Mouse (Mus musculus) megakaryocyte, embryonic 14.5 days (primary cell): Measurements from ENCODE around the gene Foxk1.

Experiments
- FLI1 ChIP-seq: IDR thresholded peaks from 2 replicates; pipeline ENCODE4 v1.6.1; 2012; ENCODE audit warnings: low read length, inconsistent platforms, mixed read lengths
- GATA1 ChIP-seq: IDR thresholded peaks from 3 replicates; pipeline ENCODE4 v1.6.1; 2012; ENCODE audit warnings: mixed read lengths, low read length, inconsistent platforms, borderline replicate concordance

- no peak for TF ChIP-seq GATA1
- no peak for TF ChIP-seq FLI1
Observed at GRCm38 (mm10) chr5:142505695-142506423, 104.6 kb downstream of the Foxk1 start.
